Mouse (Mus musculus) frontal cortex, postnatal 10 days (tissue): ENCODE measurements around the gene Irak1bp1.
A peak's percentile ranks its signal among the peaks of the same experiment; 100 is the strongest.

Experiments
- DNase-seq, 2 experiments: peaks; one replicate each; pipeline ENCODE4 v3.0.0; 2022; ENCODE audit warnings: low spot score in 2 of 2, mixed read lengths in 1 of 2

Gene Irak1bp1

GRCm38 (mm10) chr9:82829007-82829689 is at the start of gene Irak1bp1:
Irak1bp1 (plus strand) TSS chr9:82829540.
- DNase-seq = no peak

GRCm38 (mm10) chr9:82788375-82788774 is 41.0 kb upstream of the Irak1bp1 start:
- DNase-seq = no peak

GRCm38 (mm10) chr9:82800360-82800759 is 29.0 kb upstream of the Irak1bp1 start:
- DNase-seq = no peak

- DNase-seq = no peak
These were observed 22.2 kb upstream of the Irak1bp1 start for GRCm38 (mm10) chr9:82807129-82807528.

- no peak for DNase-seq
These were observed 21.7 kb upstream of the Irak1bp1 start for GRCm38 (mm10) chr9:82807635-82808034.

- no peak for DNase-seq
These were observed 17.0 kb upstream of the Irak1bp1 start for GRCm38 (mm10) chr9:82812172-82812963.

- no peak for DNase-seq
These were observed 14.8 kb upstream of the Irak1bp1 start for GRCm38 (mm10) chr9:82814536-82814935.

GRCm38 (mm10) chr9:82815257-82815785 is 14.0 kb upstream of the Irak1bp1 start:
- DNase-seq = no peak

- DNase-seq = no peak
These were observed 2.9 kb upstream of the Irak1bp1 start for GRCm38 (mm10) chr9:82826426-82826825.

GRCm38 (mm10) chr9:82829693-82830430 is 522 bp downstream of the Irak1bp1 start:
- peak; percentile 79 to 90 for DNase-seq

- DNase-seq = no peak
These were observed 2.6 kb downstream of the Irak1bp1 start for GRCm38 (mm10) chr9:82831891-82832290.

GRCm38 (mm10) chr9:82835921-82836320 is 6.6 kb downstream of the Irak1bp1 start:
- DNase-seq = no peak

GRCm38 (mm10) chr9:82842671-82843070 is 13.3 kb downstream of the Irak1bp1 start:
- no peak for DNase-seq

- no peak for DNase-seq
These were observed 24.7 kb downstream of the Irak1bp1 start for GRCm38 (mm10) chr9:82854040-82854439.

- no peak for DNase-seq
These were observed 25.8 kb downstream of the Irak1bp1 start for GRCm38 (mm10) chr9:82854973-82855614.

GRCm38 (mm10) chr9:82856241-82856640 is 26.9 kb downstream of the Irak1bp1 start:
- DNase-seq = no peak

- no peak for DNase-seq
These were observed 31.5 kb downstream of the Irak1bp1 start for GRCm38 (mm10) chr9:82860805-82861204.

GRCm38 (mm10) chr9:82861316-82861715 is 32.0 kb downstream of the Irak1bp1 start:
- DNase-seq = no peak

GRCm38 (mm10) chr9:82861775-82862430 is 32.6 kb downstream of the Irak1bp1 start:
- DNase-seq = no peak

GRCm38 (mm10) chr9:82866121-82866520 is 36.8 kb downstream of the Irak1bp1 start:
- DNase-seq = no peak

- DNase-seq = no peak
These were observed 38.4 kb downstream of the Irak1bp1 start for GRCm38 (mm10) chr9:82867698-82868097.
